Mouse (Mus musculus): ENCODE data around the gene Pfdn6.
"Not testable (repeated sequence)": the region's sequence is repeated elsewhere in the genome, so short reads cannot be mapped to it uniquely, and the experiment has no call there.

Pfdn6 gene

DNA sequence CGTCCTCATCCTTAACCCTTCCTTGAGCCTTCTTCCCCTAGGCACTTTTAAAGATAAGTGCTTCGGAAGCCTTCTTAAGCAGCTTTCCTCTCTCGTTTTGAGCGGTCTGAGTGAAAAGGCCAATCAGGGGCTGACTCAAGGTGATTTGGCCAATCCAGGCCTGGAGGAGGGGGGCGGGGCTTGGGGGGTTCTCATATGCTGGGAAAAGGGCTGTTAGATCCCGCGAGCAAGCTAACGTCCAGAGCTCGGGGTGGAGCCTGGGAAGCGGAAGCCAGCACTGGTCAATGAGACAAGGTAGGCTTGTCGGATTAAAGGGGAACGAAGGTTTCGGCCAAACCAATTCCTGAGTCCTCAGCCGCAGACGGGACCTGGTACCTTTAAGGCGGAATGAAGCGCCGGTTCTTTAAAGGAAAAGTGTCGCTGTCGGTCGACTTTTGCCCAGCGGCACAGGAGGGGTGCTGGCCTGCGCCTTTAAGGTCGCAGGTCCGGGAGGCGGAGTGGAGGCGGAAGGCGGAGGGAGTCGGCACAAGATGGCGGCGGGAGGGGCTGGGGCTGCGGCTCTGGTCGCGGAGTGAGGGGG is 24.4 kb downstream of the Pfdn6 start, which contains the start of the genes Tapbp and Zbtb22:
Gene Tapbp, plus strand, starts transcription at position 229 of the 580 bp plus-strand sequence.
Gene Zbtb22, plus strand, starts transcription at position 234 of the 580 bp plus-strand sequence.
- in situ Hi-C loops (cut with MboI), result no loop called here

DNA sequence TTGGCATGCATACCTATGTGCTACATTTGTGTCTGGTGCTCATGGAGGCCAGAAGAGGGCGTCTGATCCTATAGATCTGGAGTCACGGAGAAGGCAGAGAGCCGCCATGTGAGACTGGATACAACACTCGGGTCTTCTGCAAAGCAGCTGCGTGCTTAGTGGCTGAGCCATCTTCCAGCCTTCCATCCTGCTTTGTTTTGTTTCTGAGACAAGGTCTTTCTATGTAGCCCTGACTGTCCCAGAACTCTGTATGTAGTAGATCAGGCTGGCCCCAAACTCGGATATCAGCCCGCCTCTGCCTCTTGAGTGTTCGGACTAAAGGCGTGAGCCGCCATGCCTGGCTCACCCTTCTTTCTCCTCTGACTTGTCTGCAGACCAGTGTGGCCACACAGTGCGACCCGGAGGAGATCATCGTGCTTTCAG is 25.2 kb downstream of the Pfdn6 start:
- in situ Hi-C loops (cut with MboI), result no loop called here

DNA sequence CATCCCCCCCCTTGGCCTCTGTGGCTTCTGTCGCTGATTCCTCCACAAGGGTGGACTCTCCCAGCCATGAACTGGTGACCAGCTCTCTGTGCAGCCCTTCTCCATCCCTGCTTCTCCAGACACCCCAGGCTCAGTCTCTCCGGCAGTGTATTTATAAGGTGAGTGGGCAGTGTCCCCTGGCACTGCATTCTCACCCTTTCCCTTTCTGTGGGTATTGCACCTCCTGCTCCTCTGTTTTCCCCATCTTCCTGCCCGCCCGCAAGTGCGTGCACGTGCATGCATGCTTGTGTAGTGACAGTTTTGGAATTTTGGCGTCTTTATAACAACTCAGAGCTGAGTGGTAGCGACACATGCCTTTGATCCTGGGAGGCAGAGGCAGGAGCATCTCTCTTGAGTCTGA is 26.2 kb downstream of the Pfdn6 start:
- in situ Hi-C loops (cut with MboI), result no loop called here

DNA sequence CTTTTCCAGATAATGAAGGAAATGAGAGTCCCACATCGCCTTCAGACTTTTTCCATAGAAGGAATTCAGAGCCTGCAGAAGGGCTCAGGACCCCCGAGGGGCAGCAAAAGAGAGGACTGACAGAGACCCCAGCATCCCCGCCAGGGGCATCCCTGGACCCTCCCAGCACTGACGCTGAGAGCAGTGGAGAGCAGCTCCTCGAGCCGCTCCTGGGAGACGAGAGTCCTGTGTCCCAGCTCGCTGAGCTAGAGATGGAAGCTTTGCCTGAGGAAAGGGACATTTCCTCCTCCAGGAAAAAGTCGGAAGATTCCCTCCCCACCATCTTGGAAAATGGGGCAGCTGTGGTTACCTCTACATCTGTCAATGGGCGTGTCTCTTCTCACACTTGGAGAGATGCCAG is 26.9 kb downstream of the Pfdn6 start:
- in situ Hi-C loops (cut with MboI), result no loop called here

DNA sequence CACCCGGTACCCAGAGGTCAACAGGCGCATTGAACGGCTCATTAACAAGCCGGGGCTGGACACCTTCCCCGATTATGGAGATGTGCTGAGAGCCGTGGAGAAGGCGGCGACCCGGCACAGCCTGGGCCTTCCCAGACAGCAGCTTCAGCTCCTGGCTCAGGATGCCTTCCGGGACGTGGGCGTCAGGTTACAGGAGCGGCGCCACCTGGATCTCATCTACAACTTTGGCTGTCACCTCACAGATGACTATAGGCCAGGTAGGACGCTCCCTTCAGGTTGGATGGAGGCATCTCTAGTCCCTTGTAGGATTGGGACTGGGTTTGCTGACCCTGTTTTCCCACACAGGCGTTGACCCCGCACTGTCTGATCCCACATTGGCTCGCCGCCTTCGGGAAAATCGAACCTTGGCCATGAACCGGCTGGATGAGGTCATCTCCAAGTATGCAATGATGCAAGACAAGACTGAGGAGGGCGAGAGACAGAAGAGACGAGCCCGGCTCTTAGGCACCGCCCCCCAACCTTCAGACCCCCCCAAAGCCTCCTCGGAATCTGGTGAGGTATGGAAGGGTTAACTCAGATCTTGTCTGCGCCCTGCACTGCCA is 28.2 kb downstream of the Pfdn6 start:
- in situ Hi-C loops (cut with MboI), result no loop called here

DNA sequence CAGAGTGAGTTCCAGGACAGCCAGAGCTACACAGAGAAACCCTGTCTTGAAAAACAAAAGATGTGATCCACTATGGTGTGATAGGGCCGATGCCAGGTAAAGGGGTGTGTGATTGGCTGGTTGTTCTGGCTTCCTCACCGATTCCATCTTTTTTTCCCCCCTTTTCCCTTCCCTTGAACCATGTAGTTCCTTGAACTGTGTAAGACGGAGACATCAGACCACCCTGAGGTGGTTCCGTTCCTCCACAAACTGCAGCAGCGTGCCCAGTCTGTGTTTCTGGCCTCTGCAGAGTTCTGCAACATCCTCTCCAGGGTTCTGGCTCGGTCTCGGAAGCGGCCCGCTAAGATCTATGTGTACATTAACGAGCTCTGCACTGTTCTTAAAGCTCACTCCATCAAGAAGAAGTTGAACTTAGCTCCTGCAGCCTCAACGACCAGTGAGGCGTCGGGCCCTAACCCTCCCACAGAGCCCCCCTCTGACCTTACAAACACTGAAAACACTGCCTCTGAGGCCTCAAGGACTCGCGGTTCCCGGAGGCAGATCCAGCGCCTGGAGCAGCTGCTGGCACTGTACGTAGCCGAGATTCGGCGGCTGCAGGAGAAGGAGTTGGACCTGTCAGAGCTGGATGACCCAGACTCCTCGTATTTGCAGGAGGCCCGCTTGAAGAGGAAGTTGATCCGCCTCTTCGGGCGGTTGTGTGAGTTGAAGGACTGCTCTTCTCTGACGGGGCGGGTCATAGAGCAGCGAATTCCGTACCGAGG is 28.9 kb downstream of the Pfdn6 start:
- in situ Hi-C loops (cut with MboI), result no loop called here

DNA sequence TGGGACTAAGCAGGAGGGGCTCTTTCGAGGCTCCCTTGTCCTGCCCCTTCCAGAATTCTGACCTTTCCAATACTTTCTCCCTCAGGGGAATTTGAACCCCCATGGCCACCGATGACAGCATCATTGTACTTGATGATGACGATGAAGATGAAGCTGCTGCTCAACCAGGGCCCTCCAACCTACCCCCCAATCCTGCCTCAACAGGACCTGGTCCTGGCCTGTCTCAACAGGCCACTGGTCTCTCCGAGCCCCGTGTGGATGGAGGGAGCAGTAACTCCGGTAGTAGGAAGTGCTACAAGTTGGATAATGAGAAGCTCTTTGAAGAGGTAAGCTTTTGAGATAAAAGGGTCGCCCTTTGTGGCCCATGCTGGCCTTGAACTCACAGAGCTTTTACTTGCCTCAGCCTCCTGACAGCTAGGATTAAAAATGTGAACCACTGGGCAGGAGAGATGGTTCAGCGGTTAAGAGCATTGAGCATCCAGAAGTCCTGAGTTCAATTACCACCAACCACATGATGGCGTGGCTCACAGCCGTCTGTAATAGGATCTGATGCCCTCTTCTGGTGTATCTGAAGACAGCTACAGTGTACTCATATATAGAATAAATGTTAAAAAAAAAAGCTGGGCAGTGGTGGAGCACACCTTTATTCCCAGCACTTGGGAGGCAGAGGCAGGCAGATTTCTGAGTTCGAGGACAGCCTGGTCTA is 29.6 kb downstream of the Pfdn6 start:
- in situ Hi-C loops (cut with MboI), result no loop called here

DNA sequence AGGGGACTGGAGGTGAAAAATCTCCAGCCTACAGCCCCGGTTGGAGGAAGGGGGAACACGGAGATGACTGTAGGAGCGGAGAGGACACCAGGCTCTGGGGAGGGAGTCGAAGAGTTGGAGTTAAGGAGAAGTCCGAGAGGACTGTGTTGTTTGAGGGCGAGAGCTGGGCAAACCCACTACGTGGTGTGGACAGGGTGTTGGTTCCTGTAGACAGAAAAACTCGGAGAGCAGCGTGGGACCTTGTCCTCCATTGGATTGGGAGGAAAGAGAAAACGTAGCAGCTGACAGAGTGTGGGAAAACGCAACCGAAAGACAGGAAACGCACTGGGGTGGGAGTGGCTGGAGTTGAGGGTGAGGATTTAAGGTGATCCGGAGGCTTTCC is 30.3 kb downstream of the Pfdn6 start:
- in situ Hi-C loops (cut with MboI), result no loop called here

DNA sequence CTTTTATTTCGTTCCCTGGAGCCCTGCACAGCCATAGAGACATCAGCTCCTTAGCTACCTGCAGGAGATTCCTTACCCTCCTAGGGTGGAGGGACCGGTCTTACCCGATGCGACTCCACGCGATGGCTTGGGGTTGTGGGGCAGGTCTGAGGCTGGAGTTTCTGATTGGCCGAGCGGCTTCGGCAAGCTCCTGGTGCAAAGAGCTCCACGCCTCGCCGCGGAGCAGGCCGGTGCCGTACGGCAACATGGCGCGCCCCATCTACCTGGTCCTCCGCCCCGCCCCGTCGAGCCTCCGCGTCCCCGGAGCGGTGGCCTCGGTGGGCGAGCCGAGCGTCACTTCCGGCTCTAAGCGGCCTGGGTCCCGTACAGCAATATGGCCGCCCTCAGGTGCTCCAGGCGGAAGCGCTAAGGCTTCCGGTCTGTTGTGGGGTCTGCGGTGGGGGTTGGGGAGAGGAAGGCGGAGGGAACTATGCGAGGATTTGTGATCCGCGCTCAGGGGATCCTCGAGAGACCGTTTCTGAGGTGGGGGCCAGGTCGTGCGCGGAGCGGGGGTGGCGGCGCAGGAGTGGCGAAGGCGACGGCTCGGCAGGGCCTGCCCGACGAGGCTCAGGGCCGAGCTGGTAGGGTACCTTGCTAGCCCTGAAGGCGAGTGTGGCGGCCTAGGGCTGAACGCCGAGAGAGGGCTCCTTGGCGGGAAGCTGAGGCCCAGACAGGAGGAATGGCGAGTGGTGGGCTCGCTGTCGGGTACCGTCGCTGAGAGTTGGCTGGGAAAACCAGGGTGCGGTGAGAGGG is 30.9 kb downstream of the Pfdn6 start, which contains the start of gene Daxx:
Gene Daxx, plus strand, starts transcription at position 338 of the 792 bp plus-strand sequence.
- in situ Hi-C loops (cut with MboI), result no loop called here

DNA sequence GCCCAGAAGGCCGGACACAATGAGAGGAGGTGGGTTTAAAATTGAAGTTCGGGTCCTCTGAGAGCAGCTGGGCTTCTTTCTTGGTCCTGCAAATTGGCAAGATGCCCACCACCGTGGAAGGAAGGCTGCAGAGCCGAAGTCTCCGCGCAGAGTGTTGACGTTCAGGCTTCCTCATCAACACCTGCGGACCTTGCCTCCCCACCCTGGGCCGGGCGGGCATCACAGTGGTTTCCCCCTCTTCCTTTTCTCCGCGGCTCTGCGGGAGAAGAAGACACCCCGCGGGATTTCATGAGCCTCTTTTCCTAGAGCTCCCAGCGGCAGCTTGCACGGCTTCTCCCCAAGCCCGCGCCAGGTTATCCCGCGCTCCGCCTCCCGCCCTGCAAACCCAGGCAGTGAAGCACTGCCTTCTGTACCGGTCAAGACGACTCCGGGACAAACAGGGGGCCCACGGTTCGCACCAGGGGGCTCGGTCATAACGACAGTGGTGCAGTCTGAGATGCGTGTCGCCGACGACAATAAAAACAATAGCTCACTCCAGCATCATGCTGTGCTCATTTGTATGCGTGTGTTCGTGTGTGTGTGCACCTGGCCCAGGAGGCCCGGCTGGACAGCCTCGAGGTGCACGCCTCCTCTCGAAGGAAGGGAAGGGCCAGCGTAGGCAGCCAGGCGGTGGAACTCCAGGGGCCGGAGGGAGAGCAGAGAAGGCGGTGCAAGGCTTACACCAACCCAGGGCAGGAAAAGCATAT is 31.6 kb downstream of the Pfdn6 start:
- in situ Hi-C loops (cut with MboI), result no loop called here

DNA sequence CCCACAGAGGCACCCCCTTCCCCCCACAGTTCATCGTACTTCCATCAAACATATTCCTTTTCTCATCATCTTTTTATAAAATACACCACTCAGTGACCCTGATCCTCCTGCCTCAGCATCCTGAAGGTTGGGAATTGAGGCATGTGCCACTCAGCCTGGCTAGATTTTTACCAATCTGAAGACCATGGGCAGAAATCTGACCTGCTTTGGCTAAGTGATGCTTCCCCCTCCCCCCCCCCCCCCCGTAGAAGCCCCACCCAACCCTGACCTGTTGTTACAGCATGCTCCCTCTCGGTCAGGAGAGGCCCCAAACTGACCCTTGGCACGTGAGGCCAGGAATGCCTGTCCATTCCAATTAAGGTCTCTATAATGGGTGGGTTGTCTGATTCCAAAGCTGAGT is 35.3 kb downstream of the Pfdn6 start, which contains the start of gene Platr17:
Gene Platr17, plus strand, starts transcription at position 301 of the 400 bp plus-strand sequence.
- in situ Hi-C loops (cut with MboI), result not testable (repeated sequence)

DNA sequence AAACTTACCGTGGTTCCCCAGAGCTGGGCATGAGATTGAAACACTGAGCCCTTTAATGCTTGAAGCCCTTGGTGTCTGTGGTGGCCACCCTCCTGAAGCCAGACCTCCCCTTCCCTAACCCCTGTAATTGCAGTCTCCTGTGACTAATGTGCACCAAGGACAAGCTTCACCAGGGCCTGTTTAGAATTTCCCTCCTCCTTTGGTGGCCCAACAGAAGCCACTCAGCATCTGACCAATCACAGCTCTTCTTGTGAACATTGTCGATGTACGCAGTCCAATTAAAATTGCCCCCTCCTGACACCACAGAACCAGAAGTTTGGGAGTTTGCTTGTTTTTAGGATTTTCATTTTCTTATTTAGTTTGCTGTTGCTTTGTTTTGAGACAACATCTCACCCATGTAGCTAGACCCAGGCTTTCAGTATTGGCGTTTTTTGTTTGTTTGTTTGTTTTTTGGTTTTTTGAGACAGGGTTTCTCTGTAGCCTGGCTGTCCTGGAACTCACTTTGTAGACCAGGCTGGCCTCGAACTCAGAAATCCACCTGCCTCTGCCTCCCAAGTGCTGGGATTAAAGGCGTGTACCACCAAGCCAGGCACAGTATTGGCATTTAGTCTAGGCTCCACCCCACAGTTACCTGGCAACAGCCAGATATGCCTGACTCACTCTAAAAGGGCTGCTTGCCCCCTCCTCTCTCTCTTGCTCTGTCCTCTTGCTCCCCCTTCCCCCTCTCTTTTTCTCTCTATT is 36.1 kb downstream of the Pfdn6 start:
- in situ Hi-C loops (cut with MboI), result not testable (repeated sequence)

DNA sequence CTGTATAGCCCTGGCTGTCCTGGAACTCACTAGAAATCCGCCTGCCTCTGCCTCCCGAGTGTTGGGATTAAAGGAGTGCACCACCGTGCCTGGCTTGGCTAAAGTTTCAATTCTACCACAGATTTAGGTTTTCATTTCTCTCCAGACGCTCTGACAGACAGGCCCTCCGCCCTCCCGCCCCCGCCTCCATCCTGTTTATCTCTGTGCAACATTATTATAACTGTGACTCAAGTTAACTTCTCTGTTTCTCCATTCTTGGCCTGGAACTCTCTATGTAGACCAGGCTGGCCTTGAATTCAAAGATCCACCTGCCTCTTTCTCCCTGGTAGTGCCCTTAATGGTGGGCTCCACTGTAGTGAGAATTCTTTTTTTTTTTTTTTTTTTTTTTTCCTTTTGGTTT is 37.7 kb downstream of the Pfdn6 start:
- in situ Hi-C loops (cut with MboI), result no loop called here

DNA sequence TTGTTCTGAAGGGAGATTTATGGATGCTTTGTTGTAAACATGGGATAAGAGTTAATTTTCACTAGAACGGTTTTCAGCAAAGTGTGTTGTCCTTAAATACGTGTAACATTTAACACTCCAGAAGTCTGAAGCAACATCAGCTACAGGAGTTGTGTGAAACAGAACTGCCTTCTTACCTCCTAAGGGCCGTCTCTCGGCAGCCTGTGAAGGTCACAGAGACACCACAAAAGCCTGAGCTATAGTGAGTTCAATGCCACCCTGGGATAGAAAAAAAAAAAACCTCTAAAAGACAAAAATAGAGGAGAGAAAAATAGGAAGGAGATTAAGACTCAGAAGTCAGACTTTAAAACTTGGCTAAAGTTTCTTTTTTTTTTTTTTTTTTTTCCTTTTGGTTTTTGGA is 38.1 kb downstream of the Pfdn6 start:
- in situ Hi-C loops (cut with MboI), result no loop called here

DNA sequence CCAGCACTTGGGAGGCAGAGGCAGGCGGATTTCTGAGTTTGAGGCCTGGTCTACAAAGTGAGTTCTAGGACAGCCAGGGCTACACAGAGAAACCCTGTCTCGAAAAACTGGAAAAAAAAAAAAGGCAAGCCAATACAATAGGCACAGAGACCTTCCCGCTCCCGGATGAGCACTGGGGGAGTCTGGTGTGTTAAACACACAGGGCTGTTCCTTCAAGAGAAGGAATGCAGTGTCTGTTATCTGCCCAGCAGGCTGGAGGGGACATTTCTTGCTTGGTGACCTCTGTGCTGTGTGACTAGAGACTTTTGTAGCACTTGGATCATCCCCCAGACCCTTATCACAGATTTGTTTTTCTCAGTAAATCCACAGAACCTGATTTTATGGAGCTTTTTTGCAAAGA is 38.5 kb downstream of the Pfdn6 start:
- in situ Hi-C loops (cut with MboI), result no loop called here

DNA sequence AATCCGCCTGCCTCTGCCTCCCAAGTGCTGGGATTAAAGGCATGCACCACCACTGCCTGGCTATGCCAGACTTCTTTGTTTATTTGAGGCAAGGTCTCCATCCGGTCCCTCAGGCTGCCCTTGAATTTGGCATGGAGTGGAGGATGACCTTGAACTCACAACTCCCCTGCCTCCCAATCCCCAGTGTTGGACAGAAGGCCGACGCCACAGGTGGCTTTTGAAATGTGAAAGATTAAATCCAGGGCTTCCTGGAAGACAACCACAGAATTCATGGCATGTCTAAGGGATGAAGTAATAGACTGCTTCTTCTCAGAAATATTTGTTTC is 39.2 kb downstream of the Pfdn6 start:
- in situ Hi-C loops (cut with MboI), result no loop called here

DNA sequence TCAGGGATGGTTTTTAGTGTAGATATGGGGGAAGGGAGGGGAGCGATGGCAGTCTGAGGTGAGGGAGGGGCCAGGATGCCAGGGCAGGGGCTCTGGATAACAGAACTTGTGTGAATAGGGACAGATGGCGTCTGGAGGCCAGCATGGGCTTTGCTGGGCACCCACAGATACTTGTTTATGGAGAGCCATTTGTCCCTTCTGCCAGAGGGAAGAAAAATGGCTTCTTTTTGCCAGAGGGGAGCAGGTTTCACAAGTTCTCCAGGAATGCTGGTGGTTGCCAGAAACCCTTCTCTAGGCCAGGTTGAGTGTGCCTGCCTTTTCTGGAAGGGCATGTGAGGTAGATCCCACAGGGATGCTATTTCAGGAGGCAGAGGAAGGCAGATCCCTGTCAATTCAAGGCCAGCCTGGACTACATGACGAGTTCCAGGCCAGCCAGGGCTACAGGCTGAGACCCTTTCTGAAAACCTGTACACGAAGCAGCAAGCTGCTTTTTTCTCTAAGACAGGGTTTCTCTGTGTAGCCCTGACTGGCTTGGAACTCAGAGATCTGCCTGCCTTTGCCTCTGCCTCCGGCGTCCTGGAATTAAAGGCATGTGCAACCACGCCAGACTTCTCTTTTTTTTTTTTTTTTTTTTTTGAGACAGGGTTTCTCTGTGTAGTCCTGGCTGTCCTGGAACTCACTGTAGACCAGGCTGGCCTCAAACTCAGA is 39.7 kb downstream of the Pfdn6 start:
- in situ Hi-C loops (cut with MboI), result no loop called here

DNA sequence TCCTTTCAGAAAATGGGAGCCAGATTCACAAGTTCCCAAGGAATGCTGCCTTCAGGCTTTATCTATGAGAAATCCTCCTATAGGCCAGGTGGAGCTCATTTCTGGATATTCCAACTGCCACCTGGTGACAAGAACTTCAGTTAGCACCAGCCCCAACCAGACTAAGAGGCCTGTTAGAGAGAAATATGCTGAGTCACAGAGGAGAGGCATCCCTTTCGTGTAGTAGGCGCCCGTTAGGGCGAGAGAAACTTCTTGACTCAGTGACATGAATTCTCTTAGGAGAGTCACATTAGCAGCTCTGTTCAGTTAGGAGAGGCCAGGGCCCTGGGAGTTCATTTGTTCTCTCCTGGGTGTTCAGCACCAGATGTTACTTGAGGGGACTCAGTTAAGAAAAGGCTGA is 40.5 kb downstream of the Pfdn6 start:
- in situ Hi-C loops (cut with MboI), result no loop called here

DNA sequence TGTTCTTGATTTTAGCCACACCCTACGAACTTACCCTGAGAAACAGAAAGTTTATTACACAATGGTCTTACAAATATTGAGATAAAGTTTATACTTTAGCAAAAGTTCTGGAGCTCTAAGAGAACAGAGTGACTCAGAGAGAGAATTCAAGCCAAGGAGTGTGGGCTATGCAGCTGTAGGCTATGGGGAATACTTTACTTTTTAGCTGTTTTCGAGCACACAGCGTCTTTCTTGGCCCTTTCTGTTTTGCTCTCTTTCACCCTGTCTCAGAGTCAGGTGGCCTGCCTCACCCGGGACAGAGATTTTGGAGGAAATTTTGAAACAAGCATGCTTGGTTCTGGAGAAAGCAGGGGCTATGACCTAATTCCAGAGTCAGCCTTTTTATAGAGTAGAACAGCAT is 42.0 kb downstream of the Pfdn6 start:
- in situ Hi-C loops (cut with MboI), result not testable (repeated sequence)

Data from mature B cell (primary cell).